Mouse (Mus musculus): Measurements from ENCODE around the gene Zscan12.
A peak's percentile ranks its signal among the peaks of the same experiment; 100 is the strongest.

DNA sequence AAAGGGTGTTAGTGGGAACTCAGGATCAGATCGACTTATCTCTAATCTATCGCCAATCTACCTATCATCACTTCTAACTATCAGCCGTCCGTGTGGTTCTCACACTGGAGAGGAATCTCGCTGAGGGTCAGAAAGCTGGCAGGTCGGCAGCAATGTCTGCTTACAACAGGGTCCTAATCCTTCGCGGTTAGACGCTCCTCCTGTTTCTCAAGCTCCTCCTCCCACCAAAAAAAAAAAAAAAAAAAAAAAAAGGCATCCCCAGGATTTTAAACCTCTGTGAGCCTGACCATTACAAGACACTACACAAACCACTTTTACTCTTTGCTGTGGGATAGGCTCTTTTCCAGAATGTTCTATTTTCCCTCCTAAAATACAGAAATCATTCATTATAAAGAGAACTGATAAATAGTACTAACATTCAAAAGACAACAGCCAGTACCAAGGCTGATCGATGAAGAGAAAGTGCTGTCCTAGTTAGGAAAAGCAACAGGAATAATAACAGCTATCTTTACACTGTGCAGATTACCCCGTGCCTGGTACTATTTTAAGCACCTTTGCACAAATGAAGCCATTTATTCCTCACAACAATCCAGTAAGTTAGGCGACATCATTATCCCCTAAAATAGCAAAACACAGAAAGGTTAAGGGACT is 39.1 kb downstream of the Zscan12 start:
- TF ChIP-seq CTCF (IDR thresholded peaks at IDR 0.05; ENCODE audit: low read depth) (no peak), EP300 (IDR thresholded peaks at IDR 0.05; ENCODE audit: low read depth) (peak; percentile 8; the same call in 1 of the 2 replicates)

Measured in liver, postnatal 0 days (tissue).